Mouse (Mus musculus): Measurements from ENCODE around the gene Cacna1c. TPM values are rescaled to one million over a fixed set of nuclear protein-coding genes. Genes with fewer than 3 reads are reported as not detected.

The Cacna1c gene
- polyA plus RNA-seq, 1 experiment from 2014 or later: 4.0 TPM

GRCm38 (mm10) chr6:118738656-118739055, 457.6 kb downstream of the Cacna1c start:
- Histone ChIP-seq H3K4me3 (replicated peaks) (no peak overlapping the region), H3K27ac (no peak overlapping the region), H3K36me3 (no peaks in the 10 kb centered on the region), H3K4me1 (no peaks in the 10 kb centered on the region), H3K27me3 (replicated peaks) (no peaks in the 10 kb centered on the region), H3K9ac (no peak overlapping the region), H3K4me2 (no peak overlapping the region), H3K9me3 (no peaks in the 10 kb centered on the region)
- 56% methylated on average over 3 of the region's 3 CpGs for WGBS
- ATAC-seq (ENCODE audit: insufficient read depth, low FRiP score, low read depth): no peak

DNA sequence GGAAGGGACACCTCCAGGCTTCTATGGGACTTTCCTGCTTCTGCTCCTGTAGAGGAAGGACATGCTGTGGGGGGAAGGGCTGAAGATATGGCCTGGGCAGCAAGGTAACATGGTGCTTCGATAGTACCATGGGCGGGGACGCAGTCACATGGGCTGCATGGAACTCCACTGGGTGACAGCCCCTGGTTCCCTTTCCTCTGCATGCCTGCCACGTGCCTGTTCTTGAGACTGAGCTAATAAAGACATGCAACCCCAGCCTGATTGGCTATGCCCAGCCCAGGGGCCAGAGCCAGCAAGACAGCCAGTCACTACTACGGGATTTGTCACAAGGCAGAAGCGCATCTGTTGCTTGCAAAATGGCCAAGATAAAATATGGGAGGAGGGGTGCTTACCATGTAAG, 459.1 kb downstream of the Cacna1c start:
- H3K36me3 ChIP-seq: no peaks in the 10 kb centered on the region
- no peak overlapping the region for H3K4me3 ChIP-seq (replicated peaks)
- WGBS: 72% methylated on average over 6 of the region's 6 CpGs
- no peak overlapping the region for H3K9ac ChIP-seq
- no peaks in the 10 kb centered on the region for H3K27me3 ChIP-seq (replicated peaks)
- no peak overlapping the region for H3K27ac ChIP-seq
- H3K9me3 ChIP-seq: no peaks in the 10 kb centered on the region
- H3K4me2 ChIP-seq: no peak overlapping the region
- no peak; the same call in 1 of the 2 replicates for ATAC-seq (ENCODE audit: insufficient read depth, low FRiP score, low read depth)
- no peaks in the 10 kb centered on the region for H3K4me1 ChIP-seq

GRCm38 (mm10) chr6:118736491-118736890, 459.7 kb downstream of the Cacna1c start:
- Histone ChIP-seq H3K27me3 (replicated peaks) (no peaks in the 10 kb centered on the region), H3K27ac (no peak overlapping the region), H3K4me2 (no peak overlapping the region), H3K36me3 (no peaks in the 10 kb centered on the region), H3K9ac (no peak overlapping the region), H3K9me3 (no peaks in the 10 kb centered on the region), H3K4me1 (no peaks in the 10 kb centered on the region), H3K4me3 (replicated peaks) (no peak overlapping the region)
- WGBS: 65% methylated on average over 7 of the region's 7 CpGs
- ATAC-seq (ENCODE audit: insufficient read depth, low FRiP score, low read depth): no peak

- no peaks in the 10 kb centered on the region for H3K27me3 ChIP-seq (replicated peaks)
- WGBS: 78% methylated on average over 3 of the region's 3 CpGs
- no peaks in the 10 kb centered on the region for H3K9me3 ChIP-seq
Measured at GRCm38 (mm10) chr6:118735145-118735544, 461.1 kb downstream of the Cacna1c start.

GRCm38 (mm10) chr6:118731937-118732336, 464.3 kb downstream of the Cacna1c start:
- H3K27ac ChIP-seq: no peak overlapping the region
- H3K36me3 ChIP-seq: no peaks in the 10 kb centered on the region
- ATAC-seq (ENCODE audit: insufficient read depth, low FRiP score, low read depth): no peak; the same call in 1 of the 2 replicates
- WGBS: 89% methylated on average over 3 of the region's 3 CpGs
- H3K4me1 ChIP-seq: no peaks in the 10 kb centered on the region
- no peaks in the 10 kb centered on the region for H3K27me3 ChIP-seq (replicated peaks)
- H3K4me3 ChIP-seq (replicated peaks): no peak overlapping the region
- H3K9me3 ChIP-seq: no peaks in the 10 kb centered on the region
- no peak overlapping the region for H3K4me2 ChIP-seq
- no peak overlapping the region for H3K9ac ChIP-seq

More at GRCm38 (mm10) chr6:118735145-118735544, 461.1 kb downstream of the Cacna1c start:
- no peak overlapping the region for H3K4me2 ChIP-seq
- H3K9ac ChIP-seq: no peak overlapping the region
- no peaks in the 10 kb centered on the region for H3K36me3 ChIP-seq
- H3K4me1 ChIP-seq: no peaks in the 10 kb centered on the region
- no peak overlapping the region for H3K27ac ChIP-seq
- H3K4me3 ChIP-seq (replicated peaks): no peak overlapping the region
- no peak for ATAC-seq (ENCODE audit: insufficient read depth, low FRiP score, low read depth)

GRCm38 (mm10) chr6:118724908-118725307, 471.3 kb downstream of the Cacna1c start:
- Histone ChIP-seq H3K4me2 (no peak overlapping the region), H3K27ac (no peak overlapping the region), H3K9ac (no peak overlapping the region), H3K27me3 (replicated peaks) (no peaks in the 10 kb centered on the region), H3K4me1 (no peaks in the 10 kb centered on the region), H3K36me3 (no peaks in the 10 kb centered on the region), H3K4me3 (replicated peaks) (no peak overlapping the region), H3K9me3 (no peaks in the 10 kb centered on the region)
- no peak for ATAC-seq (ENCODE audit: insufficient read depth, low FRiP score, low read depth)
- 59% methylated on average over 4 of the region's 4 CpGs for WGBS

- Histone ChIP-seq H3K9me3 (no peaks in the 10 kb centered on the region), H3K27me3 (replicated peaks) (no peaks in the 10 kb centered on the region), H3K27ac (no peak overlapping the region), H3K36me3 (no peaks in the 10 kb centered on the region), H3K4me3 (replicated peaks) (no peak overlapping the region), H3K4me1 (no peaks in the 10 kb centered on the region), H3K9ac (no peak overlapping the region), H3K4me2 (no peak overlapping the region)
- 76% methylated on average over 6 of the region's 6 CpGs for WGBS
- ATAC-seq (ENCODE audit: insufficient read depth, low FRiP score, low read depth): no peak
Measured at GRCm38 (mm10) chr6:118724388-118724787, 471.8 kb downstream of the Cacna1c start.

- no peak overlapping the region for H3K27ac ChIP-seq
- no peaks in the 10 kb centered on the region for H3K4me1 ChIP-seq
- no peak overlapping the region for H3K4me2 ChIP-seq
- H3K9ac ChIP-seq: no peak overlapping the region
- no peak overlapping the region for H3K4me3 ChIP-seq (replicated peaks)
- 69% methylated on average over 6 of the region's 6 CpGs for WGBS
- no peak for ATAC-seq (ENCODE audit: insufficient read depth, low FRiP score, low read depth)
- no peaks in the 10 kb centered on the region for H3K27me3 ChIP-seq (replicated peaks)
- H3K9me3 ChIP-seq: no peaks in the 10 kb centered on the region
- no peaks in the 10 kb centered on the region for H3K36me3 ChIP-seq
Measured at GRCm38 (mm10) chr6:118722336-118722735, 473.9 kb downstream of the Cacna1c start.

- no peaks in the 10 kb centered on the region for H3K4me1 ChIP-seq
- no peak overlapping the region for H3K9ac ChIP-seq
- no peak overlapping the region for H3K4me2 ChIP-seq
- no peaks in the 10 kb centered on the region for H3K36me3 ChIP-seq
- no peaks in the 10 kb centered on the region for H3K9me3 ChIP-seq
- no peak overlapping the region for H3K4me3 ChIP-seq (replicated peaks)
- no peak for ATAC-seq (ENCODE audit: insufficient read depth, low FRiP score, low read depth)
- WGBS: 64% methylated on average over 1 of the region's 1 CpGs
- H3K27ac ChIP-seq: no peak overlapping the region
- no peaks in the 10 kb centered on the region for H3K27me3 ChIP-seq (replicated peaks)
Measured at GRCm38 (mm10) chr6:118719486-118719885, 476.7 kb downstream of the Cacna1c start.

DNA sequence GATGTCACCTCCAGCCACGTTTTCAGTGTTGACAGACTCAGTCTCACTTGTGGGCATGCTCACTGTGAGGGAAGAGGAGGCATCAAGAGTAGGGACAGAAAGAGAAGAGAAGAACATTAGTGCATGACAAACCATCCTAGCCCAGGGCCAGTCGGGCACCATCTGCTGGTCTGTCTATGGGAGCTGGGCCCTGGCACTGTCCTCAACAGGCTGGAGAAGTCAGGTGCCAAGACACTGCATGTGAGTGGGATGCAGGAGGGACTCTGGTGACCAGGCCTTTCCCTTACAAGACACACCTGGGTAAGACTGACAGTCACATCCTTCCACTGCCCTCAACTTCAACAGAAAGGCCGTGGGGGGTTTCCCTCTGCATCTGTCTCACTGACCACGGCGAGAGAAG, 482.9 kb downstream of the Cacna1c start:
- Histone ChIP-seq H3K27me3 (replicated peaks) (no peaks in the 10 kb centered on the region), H3K4me3 (replicated peaks) (no peak overlapping the region), H3K9ac (no peak overlapping the region), H3K36me3 (no peaks in the 10 kb centered on the region), H3K9me3 (no peaks in the 10 kb centered on the region), H3K4me1 (no peaks in the 10 kb centered on the region), H3K4me2 (no peak overlapping the region), H3K27ac (no peak overlapping the region)
- WGBS: 87% methylated on average over 5 of the region's 5 CpGs
- ATAC-seq (ENCODE audit: insufficient read depth, low FRiP score, low read depth): no peak

DNA sequence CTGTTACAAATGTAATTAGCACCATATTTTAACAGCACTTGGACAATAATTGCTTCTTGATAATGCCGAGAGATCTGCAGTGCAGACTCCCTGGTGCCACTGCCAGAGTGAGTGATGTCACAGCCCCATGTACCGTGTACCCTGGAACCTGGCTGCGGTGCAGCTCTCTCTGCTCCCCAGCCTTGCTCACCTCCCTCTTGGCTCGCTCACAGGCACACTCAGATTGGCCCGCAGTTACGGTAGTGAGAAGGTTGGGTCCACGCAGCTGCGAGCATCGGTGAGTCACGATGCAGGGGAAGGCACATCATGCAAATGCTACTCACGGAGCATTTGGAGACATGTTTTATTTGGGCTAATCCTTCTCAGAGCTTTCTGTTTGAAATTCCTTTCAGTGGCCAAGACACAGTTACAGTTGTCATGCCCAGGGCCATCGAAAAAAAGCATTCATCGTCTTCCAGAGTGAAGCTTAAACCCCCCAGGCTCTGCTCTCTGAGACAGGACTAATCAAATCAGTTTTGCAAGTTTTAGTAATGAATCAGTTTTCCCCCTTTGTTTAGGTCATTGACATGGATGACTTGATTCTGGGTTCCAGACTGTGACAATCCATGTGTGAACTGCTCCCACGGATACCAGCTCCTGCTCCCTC, 484.4 kb downstream of the Cacna1c start:
- H3K27me3 ChIP-seq (replicated peaks): no peaks in the 10 kb centered on the region
- H3K9me3 ChIP-seq: no peaks in the 10 kb centered on the region
- no peak overlapping the region for H3K4me2 ChIP-seq
- no peak overlapping the region for H3K9ac ChIP-seq
- WGBS: 78% methylated on average over 14 of the region's 14 CpGs
- H3K27ac ChIP-seq: no peak overlapping the region
- no peaks in the 10 kb centered on the region for H3K4me1 ChIP-seq
- ATAC-seq (ENCODE audit: insufficient read depth, low FRiP score, low read depth): no peak
- no peaks in the 10 kb centered on the region for H3K36me3 ChIP-seq
- H3K4me3 ChIP-seq (replicated peaks): no peak overlapping the region

GRCm38 (mm10) chr6:118707066-118707465, 489.2 kb downstream of the Cacna1c start:
- no peaks in the 10 kb centered on the region for H3K9me3 ChIP-seq
- H3K9ac ChIP-seq: no peak overlapping the region
- WGBS: 74% methylated on average over 4 of the region's 4 CpGs
- no peaks in the 10 kb centered on the region for H3K27me3 ChIP-seq (replicated peaks)
- no peak overlapping the region for H3K4me2 ChIP-seq
- H3K27ac ChIP-seq: no peak overlapping the region
- no peak overlapping the region for H3K4me3 ChIP-seq (replicated peaks)
- no peaks in the 10 kb centered on the region for H3K36me3 ChIP-seq
- ATAC-seq (ENCODE audit: insufficient read depth, low FRiP score, low read depth): no peak
- H3K4me1 ChIP-seq: no peaks in the 10 kb centered on the region

DNA sequence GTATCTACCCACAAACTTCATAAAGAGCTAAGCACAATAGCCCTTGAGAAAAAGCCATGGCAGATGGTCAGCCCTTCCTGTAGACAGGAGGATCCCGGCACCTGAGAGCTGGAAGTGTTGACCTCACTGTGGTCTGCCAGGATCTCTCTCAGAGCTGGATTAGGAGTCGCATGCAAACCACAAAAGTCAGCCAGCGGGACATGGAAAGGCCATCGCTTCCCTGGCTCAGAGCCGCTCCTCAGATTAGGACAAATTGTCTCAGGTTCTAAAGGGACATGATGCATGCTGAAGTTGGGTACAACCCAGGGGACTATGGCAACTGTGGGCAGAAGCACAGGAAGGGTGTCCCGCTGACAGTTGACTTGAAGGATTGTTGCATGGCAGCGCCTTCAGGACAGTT, 490.4 kb downstream of the Cacna1c start:
- Histone ChIP-seq H3K4me3 (replicated peaks) (no peak overlapping the region), H3K9me3 (no peaks in the 10 kb centered on the region), H3K4me1 (no peaks in the 10 kb centered on the region), H3K9ac (no peak overlapping the region), H3K36me3 (no peaks in the 10 kb centered on the region), H3K27ac (no peak overlapping the region), H3K27me3 (replicated peaks) (no peaks in the 10 kb centered on the region), H3K4me2 (no peak overlapping the region)
- WGBS: 87% methylated on average over 7 of the region's 7 CpGs
- no peak for ATAC-seq (ENCODE audit: insufficient read depth, low FRiP score, low read depth)

All from stomach, embryonic 15.5 days (tissue).